Mouse (Mus musculus) neural tube, embryonic 14.5 days (tissue): Measurements from ENCODE around the gene Tmem165. TPM values are rescaled to one million over a fixed set of nuclear protein-coding genes. Genes with fewer than 3 reads are reported as not detected.

ENCODE experiments used
- ATAC-seq: fragments of 200-750 bp; cut with Nextera tagmentation; 2 replicates; pipeline ENCODE4 v1.8.0; 2017; ENCODE audit warnings: low read depth, mild to moderate bottlenecking, moderate TSS enrichment, moderate library complexity
- H3K27ac ChIP-seq: fragments of 300-500 bp; sonication (generic); 2 replicates; pipeline ENCODE4 v1.5.1; 2014; ENCODE audit warnings: low read depth, mild to moderate bottlenecking, control low read depth, low read length, moderate library complexity, mixed read lengths
- H3K27me3 ChIP-seq: fragments of 300-500 bp; sonication (generic); 2 replicates; pipeline ENCODE4 v1.6.1; 2014; ENCODE audit warnings: low read length; ENCODE audit not compliant: control insufficient read depth, insufficient read depth
- H3K36me3 ChIP-seq: fragments of 300-500 bp; sonication (generic); 2 replicates; pipeline ENCODE4 v1.6.1; 2014; ENCODE audit warnings: low read length, mixed read lengths; ENCODE audit not compliant: control insufficient read depth, insufficient read depth
- H3K4me1 ChIP-seq: fragments of 300-500 bp; sonication (generic); 2 replicates; pipeline ENCODE4 v1.6.1; 2014; ENCODE audit warnings: low read length; ENCODE audit not compliant: control insufficient read depth, insufficient read depth
- H3K4me2 ChIP-seq: fragments of 300-500 bp; sonication (generic); 2 replicates; pipeline ENCODE4 v1.6.1; 2014; ENCODE audit warnings: mild to moderate bottlenecking, low read depth, low read length, control low read depth
- H3K4me3 ChIP-seq: fragments of 300-500 bp; sonication (generic); 2 replicates; pipeline ENCODE4 v1.5.1; 2014; ENCODE audit warnings: low read depth, low read length, control low read depth, mixed read lengths
- H3K9ac ChIP-seq: fragments of 300-500 bp; sonication (generic); replicated peaks from 2 replicates; pipeline ENCODE4 v1.6.1; 2014; ENCODE audit warnings: low read depth, mild to moderate bottlenecking, control low read depth, low read length, mixed read lengths
- H3K9me3 ChIP-seq: fragments of 300-500 bp; sonication (generic); 2 replicates; pipeline ENCODE4 v1.6.1; 2016; ENCODE audit warnings: low read length; ENCODE audit not compliant: control insufficient read depth
- WGBS: fragments of 180-500 bp; shearing (Covaris S2); extraction: QIAGEN DNeasy Blood & Tissue Kit; methylation state at CpG from one replicate; pipeline ENCODE4 v1.1.7; 2014; 5-methylcytosine and 5-hydroxymethylcytosine counted together
- polyA plus RNA-seq: library from polyadenylated mRNA; unstranded; fragments of >200 nt; fragmentation: Nextera tagmentation; extraction: Ambion mirVana; gene quantifications from 2 replicates; pipeline ENCODE4 v1.2.1, GENCODE M21; 2014

Tmem165 gene
- polyA plus RNA-seq, 1 experiment from 2014 or later = 54.0 TPM

DNA sequence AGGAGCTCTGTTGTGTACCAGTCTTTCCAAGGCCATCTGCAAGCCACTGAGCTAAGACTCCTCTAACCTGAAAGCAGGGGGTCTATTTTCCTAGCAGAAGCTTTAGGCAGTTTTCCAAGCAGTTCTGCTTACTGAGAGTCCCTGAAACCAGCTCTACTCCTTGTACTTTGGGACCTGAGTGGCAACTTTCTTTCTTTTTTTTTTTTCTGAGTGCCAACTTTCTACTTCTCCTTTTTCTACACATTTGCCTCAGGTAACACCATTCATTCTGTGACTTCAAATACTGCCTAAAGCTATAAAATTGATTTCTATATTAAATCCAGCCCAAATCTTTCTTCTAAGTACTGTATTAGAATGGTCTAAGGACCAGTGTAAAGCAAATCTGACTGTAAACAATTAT, 62.9 kb downstream of the Tmem165 start:
- no peak for ATAC-seq
- Histone ChIP-seq H3K27me3 (no peaks in the 10 kb centered on the region), H3K4me1 (no peaks in the 10 kb centered on the region), H3K4me2 (no peak overlapping the region), H3K27ac (no peak overlapping the region), H3K36me3 (no peaks in the 10 kb centered on the region), H3K4me3 (no peak overlapping the region), H3K9me3 (no peaks in the 10 kb centered on the region), H3K9ac (no peak overlapping the region)

DNA sequence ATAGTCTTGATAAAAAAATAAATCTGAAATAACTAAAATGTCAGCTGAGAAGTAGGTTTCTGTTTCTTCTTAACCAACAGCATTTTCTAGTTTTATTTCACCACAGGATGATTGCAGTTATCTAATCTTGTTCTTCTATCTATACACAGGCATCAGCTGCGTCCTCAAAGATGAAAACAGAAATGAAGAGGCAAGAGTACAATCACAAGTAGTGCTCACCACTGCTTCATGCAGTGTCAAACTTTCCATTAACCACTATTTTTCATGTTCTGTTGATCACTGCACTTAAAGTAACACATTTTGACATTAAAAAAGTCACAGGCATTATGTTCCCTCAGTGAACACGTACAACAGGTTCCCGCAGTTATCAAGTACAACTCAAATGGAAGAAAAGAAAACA, 67.3 kb downstream of the Tmem165 start:
- Histone ChIP-seq H3K27ac (no peak overlapping the region), H3K4me2 (no peak overlapping the region), H3K27me3 (no peaks in the 10 kb centered on the region), H3K4me1 (no peaks in the 10 kb centered on the region), H3K36me3 (no peaks in the 10 kb centered on the region), H3K9me3 (no peaks in the 10 kb centered on the region), H3K9ac (no peak overlapping the region), H3K4me3 (no peak overlapping the region)
- WGBS = 97% methylated on average over 3 of the region's 3 CpGs
- no peak for ATAC-seq

Other genes starting within 250 kb of the Tmem165 start
- gene Kdr, start 205.4 kb upstream of the Tmem165 start, polyA plus RNA-seq = 12.0 and 28.5 TPM in 2 replicates
- gene Srd5a3, start 43.6 kb upstream of the Tmem165 start, polyA plus RNA-seq = 14.2 and 16.3 TPM in 2 replicates
- 23.3 and 24.2 TPM in 2 replicates for gene Clock, start 120.9 kb downstream of the Tmem165 start, polyA plus RNA-seq
- not detected in 2 replicates for gene Pdcl2, start 147.3 kb downstream of the Tmem165 start, polyA plus RNA-seq
- 1.1 and 2.7 TPM in 2 replicates for gene Nmu, start 179.9 kb downstream of the Tmem165 start, polyA plus RNA-seq